Mouse (Mus musculus) gonadal fat pad, adult 2 months (tissue): ENCODE data around the gene Fmnl2. TPM values are rescaled to one million over a fixed set of nuclear protein-coding genes. Genes with fewer than 3 reads are reported as not detected.

Source experiments
- DNase-seq: peaks from one replicate; pipeline ENCODE4 v3.0.0-alpha.2; 2012; ENCODE audit warnings: low read depth
- polyA plus RNA-seq: library from polyadenylated mRNA; depleted of rRNA; stranded (reverse); fragments of >200 nt; gene quantifications from 2 replicates; pipeline ENCODE4 v1.2.3, GENCODE M21; 2012; rRNA removed

Gene Fmnl2
- polyA plus RNA-seq, 1 experiment: 3.0 TPM

GRCm38 (mm10) chr2:53106056-53106455, 248.4 kb downstream of the Fmnl2 start:
- no peak for DNase-seq

- no peak for DNase-seq
These were observed 248.8 kb downstream of the Fmnl2 start for GRCm38 (mm10) chr2:53106472-53106871.

- DNase-seq: no peak
These were observed 250.9 kb downstream of the Fmnl2 start for GRCm38 (mm10) chr2:53108547-53108946.

GRCm38 (mm10) chr2:53121797-53122196, 264.1 kb downstream of the Fmnl2 start:
- DNase-seq: no peak

- DNase-seq: no peak
These were observed 268.3 kb downstream of the Fmnl2 start for GRCm38 (mm10) chr2:53125998-53126397.

- DNase-seq: no peak
These were observed 271.4 kb downstream of the Fmnl2 start for GRCm38 (mm10) chr2:53129070-53129469.

GRCm38 (mm10) chr2:53131567-53131966, 273.9 kb downstream of the Fmnl2 start:
- no peak for DNase-seq

- no peak for DNase-seq
These were observed 289.2 kb downstream of the Fmnl2 start for GRCm38 (mm10) chr2:53146852-53147251.

- no peak for DNase-seq
These were observed 316.3 kb downstream of the Fmnl2 start for GRCm38 (mm10) chr2:53173966-53174365.

GRCm38 (mm10) chr2:53178966-53179365, 321.3 kb downstream of the Fmnl2 start:
- DNase-seq: no peak

GRCm38 (mm10) chr2:53179876-53180275, 322.2 kb downstream of the Fmnl2 start:
- DNase-seq: no peak

Other genes starting within 250 kb of the Fmnl2 start
- 0.65 and 0.77 TPM in 2 replicates for gene Cacnb4, start 181.0 kb upstream of the Fmnl2 start, polyA plus RNA-seq
- gene Stam2, start 115.6 kb upstream of the Fmnl2 start, polyA plus RNA-seq: 11.8 and 13.9 TPM in 2 replicates